Mouse (Mus musculus): ENCODE measurements around the gene Chn2. TPM values are rescaled to one million over a fixed set of nuclear protein-coding genes. Genes with fewer than 3 reads are reported as not detected.

The Chn2 gene
- polyA plus RNA-seq, 2 experiments from 2014 or later: 5.6 to 6.3 TPM

DNA sequence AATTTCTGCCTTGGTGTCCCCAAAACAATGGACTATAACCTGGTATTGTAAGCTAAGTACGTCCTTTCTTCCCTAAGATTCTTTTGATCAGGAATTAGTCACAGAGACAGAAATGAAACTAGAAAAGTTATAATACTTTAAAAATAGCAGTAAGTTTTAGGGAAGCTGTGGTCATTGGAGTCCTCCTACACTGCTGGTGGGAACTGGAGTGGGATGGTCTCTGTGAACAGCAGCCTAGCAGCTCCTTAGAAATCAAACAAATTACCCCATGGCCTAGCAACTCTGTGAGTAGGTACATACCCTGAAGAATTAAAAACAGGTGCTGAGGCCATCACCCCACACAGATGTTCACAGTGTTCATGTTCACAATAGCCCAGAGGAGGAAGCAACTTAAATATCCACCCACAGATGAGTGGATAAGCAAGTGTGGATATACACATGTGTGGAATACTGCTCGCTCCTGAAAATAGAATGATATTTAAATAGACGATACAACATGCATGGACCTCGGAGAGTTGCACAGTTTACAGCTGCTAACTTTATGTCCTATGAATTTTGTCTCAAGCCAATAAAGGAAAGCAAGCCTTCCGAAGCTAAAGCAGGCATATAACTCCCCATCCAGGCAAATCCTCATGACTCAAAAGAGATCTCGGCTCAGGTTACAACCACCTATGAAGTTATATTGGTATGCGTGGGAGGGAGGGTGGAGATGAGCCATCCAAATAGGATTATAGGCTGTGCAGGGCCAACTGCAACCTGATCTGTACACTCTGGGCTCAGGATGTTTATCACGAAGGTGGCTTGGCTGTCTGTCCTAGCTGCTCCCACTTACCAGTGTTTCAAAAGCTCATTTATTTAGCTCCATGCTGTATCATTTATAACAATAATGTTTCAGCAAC lies 209.2 kb downstream of the Chn2 start:
- ATAC-seq: no peak

- ATAC-seq: no peak
Measured at GRCm38 (mm10) chr6:54251401-54252191, 212.2 kb downstream of the Chn2 start.

GRCm38 (mm10) chr6:54253206-54253605 lies 213.9 kb downstream of the Chn2 start:
- no peak for ATAC-seq

- ATAC-seq: no peak
Measured at GRCm38 (mm10) chr6:54253881-54254280, 214.5 kb downstream of the Chn2 start.

DNA sequence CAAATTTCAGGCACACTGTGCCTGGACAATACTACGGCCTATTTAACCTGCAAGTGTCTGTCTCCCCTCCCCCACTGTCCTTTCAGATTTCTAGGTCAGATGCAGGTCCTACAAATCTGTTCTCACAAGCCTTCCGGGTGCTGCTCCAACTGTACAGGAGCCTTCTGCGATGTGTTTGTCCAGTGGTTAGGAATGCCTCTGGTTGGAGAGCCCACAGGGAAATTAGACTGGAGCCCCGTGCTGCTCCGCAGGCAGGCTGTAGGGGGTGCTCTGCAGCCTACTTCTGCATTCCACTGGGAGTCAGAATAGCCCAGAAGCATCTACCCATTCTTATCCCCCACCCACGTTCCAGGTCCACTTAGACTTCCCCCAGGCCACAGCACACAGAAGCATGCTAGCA lies 215.4 kb downstream of the Chn2 start:
- ATAC-seq: no peak

- ATAC-seq: no peak
Measured at GRCm38 (mm10) chr6:54255321-54255720, 216.0 kb downstream of the Chn2 start.

GRCm38 (mm10) chr6:54256397-54256796 lies 217.0 kb downstream of the Chn2 start:
- ATAC-seq: no peak

GRCm38 (mm10) chr6:54257552-54257951 lies 218.2 kb downstream of the Chn2 start:
- ATAC-seq: no peak

DNA sequence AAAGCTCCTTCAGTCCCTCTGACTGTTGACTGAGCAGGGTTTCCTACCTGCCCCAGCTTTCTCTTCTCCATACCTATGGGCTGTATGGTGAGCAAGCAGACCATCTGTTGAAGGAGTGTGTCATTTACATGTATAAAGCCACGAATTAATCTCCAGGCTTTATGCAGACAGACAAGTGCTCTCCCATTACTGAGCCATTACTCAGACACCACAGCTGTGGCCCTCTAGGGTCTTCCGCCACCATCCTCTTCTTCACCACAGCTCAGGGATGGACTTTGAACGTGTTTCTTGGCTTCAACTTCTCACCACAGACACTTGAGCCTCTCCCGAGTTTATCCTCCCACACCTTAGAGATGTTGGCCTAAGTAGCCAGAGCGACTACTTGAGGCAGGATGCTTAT lies 219.1 kb downstream of the Chn2 start:
- ATAC-seq: no peak

DNA sequence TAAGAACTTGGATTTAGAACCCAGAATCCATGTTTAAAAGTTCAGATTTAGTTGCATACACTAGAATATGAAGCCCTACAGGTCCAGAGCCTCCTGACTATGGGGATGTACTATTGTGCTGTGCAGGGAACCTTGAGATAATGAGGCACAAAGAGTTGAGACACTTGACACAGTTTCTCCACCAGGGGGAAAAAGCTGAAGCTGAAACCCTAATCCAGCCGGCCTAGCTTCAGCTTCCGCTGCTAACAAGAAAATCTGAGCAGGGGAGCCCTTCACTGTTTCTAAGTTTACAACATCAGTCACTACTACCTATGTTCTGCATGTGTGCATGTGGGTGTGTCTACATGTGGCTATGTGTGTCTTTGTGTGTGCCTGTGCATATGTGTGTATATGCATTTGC lies 223.4 kb downstream of the Chn2 start:
- no peak for ATAC-seq

- ATAC-seq: no peak
Measured at GRCm38 (mm10) chr6:54263890-54264289, 224.5 kb downstream of the Chn2 start.

DNA sequence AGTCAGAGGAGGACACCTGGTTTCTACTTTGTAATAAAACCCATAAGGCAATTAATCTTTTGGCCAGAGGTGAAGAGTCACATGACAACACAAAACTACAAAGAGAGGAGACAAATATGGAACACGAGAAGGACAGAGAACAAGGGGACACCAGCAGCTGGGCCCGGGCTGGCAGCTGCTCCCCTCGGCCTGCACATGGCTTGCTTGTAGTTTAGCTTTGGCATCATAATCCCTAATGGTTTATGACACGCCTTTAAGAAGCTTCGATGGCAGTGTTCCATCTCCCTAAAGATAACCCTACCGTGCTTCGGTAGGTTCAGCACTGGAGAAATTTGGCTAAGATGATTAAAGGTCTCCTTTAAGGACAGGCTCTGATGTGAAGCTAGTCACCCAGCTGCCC lies 225.2 kb downstream of the Chn2 start:
- ATAC-seq: no peak

DNA sequence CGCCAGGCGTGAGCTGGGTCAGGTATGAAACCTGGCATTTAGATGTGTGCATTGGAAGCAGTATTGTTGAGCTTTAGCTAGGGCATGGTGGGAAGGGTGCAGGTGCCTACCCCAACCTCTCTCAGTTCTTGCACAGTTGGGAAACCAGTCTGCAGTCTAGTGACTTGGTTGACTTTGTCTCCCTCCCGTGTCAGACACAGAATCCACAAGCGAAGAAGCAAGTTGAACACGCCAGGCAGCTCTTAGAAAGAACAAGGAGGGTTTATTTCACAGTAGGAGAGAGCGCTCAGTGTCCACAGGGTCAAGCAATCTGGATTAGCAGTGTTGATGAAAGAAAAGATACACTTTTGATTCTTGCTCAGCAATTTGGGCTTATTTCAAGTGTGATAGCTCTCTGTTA lies 226.0 kb downstream of the Chn2 start:
- ATAC-seq: no peak

DNA sequence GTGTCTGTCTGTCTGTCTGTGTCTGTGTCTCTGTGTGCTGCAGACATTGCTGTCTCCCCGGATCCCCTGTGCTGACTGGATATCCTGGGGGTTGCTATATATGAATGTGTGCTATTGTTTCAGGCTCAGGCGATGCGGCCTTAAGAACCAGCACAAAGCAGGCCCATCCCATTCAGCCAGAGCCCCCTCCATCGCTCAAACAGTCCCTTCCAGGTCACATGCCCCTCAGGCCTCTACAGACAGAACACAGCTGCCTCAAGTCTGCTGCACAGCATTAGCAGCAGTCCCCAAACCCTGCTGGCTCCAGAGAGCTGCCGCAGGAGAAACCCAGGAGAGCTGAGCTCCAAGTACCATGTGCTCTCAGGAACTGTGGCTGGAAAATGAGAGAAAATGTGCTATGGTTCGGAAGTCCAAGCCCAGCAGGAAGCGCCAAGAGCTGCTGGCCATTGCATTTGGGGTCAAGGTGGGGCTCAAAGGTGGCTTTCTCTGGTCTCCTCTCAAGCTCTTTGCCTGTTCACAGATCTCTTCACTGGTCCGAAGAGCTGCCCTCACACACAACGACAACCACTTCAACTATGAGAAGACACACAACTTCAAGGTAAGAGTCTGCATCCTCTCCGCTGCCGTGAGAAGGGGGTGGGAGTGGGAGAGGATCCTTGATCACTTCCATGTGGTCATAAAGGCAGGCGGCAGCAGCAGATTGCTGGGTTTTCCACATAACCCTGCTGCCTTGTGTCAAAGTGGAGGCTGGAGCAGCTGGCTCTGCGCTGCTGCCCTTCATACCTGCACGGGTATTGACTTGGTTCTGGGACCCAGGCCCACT lies 233.4 kb downstream of the Chn2 start:
- no peak for ATAC-seq

DNA sequence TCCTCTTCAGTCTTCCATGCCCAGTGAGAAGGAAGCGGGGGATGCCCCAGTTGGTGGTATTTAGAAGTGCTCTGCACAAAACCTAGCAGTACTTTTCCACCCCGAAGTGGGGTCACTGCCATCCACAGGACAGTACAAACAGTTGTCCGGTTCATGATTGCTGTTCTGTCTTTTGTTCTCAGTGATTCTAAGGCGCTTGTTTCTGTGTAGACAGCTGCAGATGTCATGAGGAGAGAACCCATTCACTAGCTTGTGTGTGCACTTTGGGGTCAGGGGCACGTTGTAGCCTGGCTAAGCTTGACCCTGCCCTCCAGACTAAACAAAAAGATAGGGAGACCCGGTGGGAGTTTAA lies 234.0 kb downstream of the Chn2 start:
- no peak for ATAC-seq

GRCm38 (mm10) chr6:54277234-54277633 lies 237.9 kb downstream of the Chn2 start:
- no peak for ATAC-seq

DNA sequence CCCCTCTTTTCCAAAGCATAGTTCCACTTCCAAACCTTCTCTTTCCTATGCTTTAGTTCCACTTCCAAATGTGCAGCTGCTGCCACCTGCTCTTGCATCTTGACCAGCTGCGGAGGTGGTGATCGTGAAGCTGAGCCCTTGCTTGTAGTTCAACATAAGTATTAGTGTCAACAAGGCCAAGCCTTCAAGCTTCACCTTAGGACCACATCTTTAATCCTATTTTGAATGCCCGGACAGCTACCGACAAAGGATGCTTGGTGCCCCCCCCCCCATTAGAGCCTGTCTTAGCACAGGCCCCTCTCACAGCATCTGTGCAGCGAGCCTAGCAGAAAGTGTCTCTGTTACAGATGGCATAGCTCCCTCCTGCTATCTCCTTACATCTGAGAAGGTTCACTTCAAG lies 238.5 kb downstream of the Chn2 start:
- no peak for ATAC-seq

DNA sequence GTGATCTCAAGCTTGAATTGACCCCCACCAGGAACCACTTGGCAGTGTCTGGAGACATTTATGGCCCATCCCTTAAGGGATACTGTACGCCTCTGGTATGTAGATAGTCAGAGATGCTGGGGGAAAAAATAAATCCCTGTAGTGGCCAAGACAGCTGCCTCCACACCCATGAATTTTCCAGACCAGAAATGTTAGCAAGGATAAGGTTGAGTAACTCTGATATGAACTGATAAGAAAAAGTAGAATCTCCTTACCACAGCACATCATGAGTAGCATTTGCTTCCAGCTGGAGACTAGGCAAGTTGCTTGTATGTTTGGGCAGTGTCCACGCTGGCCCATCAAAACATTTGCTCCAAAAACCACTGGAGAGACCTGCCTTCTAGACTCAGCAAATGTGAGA lies 239.3 kb downstream of the Chn2 start:
- no peak for ATAC-seq

DNA sequence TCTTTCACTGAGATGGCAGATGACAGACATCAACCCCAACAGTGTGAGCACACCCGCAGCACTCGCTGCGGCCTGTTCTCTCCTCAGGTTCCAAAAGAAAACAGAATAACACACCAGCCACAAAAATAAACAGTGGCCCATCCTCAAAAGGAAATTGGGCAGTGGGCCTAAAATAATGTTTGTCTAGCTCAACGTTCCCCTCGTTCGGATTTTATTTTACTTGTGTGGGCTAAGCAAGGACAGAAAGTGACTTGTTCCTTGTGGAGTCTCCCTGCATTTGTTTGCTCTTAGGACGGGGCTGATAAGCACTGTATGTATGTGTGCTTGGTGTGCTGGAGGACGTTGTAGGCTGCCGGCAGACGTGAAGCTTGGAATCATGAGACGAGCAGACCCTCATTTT lies 240.0 kb downstream of the Chn2 start:
- no peak for ATAC-seq

GRCm38 (mm10) chr6:54280248-54280647 lies 240.9 kb downstream of the Chn2 start:
- ATAC-seq: no peak

DNA sequence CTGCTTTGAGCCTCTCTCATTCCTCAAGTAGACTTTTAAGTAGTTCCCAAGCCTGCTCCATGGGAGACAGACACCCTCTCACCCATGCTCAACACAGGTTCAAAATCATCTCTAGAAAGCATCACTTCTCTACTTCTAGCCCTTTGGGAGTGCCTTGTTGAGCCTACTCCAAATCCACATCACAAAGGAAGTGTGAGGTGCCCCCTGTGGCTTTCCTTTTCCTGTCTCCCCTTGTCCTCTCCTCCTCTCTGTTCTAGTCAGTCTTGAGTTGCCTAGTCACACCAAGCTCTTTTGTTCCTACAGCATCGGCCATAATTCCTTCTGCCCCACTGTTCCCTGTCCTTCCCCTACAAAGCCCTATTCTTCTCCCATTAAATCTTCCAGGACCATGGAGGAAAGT lies 243.9 kb downstream of the Chn2 start:
- no peak for ATAC-seq

DNA sequence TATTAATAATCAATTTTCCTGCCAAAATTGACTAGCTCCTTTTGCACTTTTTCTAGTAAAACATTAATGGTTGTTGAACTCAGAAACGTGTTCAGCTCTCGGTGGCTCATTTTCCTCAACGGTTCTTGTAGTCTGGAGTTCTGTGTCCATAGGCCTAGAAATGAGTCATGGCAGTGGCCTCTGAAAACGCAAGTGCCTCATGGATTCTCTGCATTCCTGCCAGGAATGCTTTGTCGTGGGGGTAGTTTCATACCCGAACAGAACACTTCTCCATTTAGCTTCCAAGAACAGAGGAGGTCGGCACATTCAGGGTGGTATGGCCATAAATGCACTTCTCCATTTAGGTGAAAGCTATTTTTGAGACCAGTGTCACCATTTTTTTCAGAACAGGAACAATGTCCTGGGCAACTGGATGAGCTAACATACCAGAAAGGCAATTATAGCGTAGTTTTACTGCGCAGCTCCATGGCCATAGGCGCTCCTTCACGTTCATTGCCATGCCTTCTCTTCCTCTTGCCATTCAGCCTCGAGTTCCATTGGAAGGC lies 244.9 kb downstream of the Chn2 start:
- ATAC-seq: no peak

DNA sequence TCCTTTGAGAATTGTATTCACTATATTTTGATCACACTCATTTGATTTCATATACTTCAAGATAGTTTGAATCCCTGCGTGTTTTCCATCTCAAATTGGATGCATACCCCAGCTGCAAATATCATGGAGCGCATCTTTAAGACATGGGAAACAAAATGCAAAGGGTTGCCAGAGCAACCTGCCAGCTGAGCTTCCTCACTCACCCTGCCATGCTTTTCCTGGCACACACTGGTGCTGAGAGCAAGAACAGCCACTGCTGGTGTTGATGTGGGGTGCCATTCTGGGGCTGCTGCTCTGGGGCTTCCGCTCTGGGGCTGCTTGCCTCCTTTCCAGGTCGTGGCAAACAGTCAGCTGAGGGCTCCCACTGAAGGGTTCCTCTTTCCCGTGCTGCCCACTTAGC lies 247.5 kb downstream of the Chn2 start:
- ATAC-seq: no peak

Measured in activated CD4-positive, CD25-positive, alpha-beta regulatory T cell, adult 4 months (primary cell).